ENCODE assay signal across 19 mouse cellular contexts in the genomic region with DNA sequence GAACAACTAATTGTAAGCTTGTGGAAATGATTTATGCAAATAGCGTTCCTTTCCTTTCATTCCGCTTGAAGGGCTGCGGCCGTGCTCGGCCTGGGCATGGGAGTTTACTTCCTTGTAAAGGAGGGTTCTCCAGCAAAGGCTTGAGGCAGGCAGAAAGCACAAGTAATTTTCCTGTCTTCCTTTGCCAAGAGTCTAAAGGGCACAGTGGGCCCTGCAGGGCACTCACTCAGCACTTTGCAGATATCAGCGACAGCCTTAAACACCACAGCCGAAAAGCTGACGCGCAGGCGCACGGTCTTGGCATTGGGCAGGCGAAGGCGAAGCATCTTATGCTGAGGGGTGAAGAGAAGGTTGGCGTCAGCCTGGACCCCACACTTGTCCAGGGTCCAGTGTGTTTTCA. TPM values are rescaled to one million over a fixed set of nuclear protein-coding genes. Genes with fewer than 3 reads are reported as not detected.
A peak's percentile ranks its signal among the peaks of the same experiment; 100 is the strongest.
DNase-seq lines count a peak whose midpoint lies in the region; ATAC-seq lines count a peak whose summit lies in the region.
"Had no signal": no experiment of that assay in that cellular context is flagged by ENCODE, and none has a peak within 500 bp of the region (broad histone marks: within the 10 kb centered on the region; RNA-seq: fewer than 3 reads in every experiment).

No protein-coding gene starts in this region.

- H3K27ac ChIP-seq in midbrain, embryonic 16.5 days (ENCODE audit: low read length), result no peak overlapping the region
- H3K27ac ChIP-seq in forebrain, embryonic 12.5 days, result no peak overlapping the region
- H3K27ac ChIP-seq: hindbrain, embryonic 14.5 days; liver, embryonic 12.5 days; lung, embryonic 15.5 days had no signal

- DNase-seq in testis, postnatal 14 days (ENCODE audit: low spot score), result peak; percentile 10
- DNase-seq in testis, postnatal 10 days (ENCODE audit: low spot score), result no peak
- peak; percentile 84 to 92 for DNase-seq in kidney, adult 8-10 months
- peak; percentile 80 to 90 for DNase-seq in kidney, postnatal 36 days
- DNase-seq in left cerebral cortex, postnatal 10 days (ENCODE audit: extremely low spot score in 1 of 2, low spot score in 2 of 2), result no peak
- DNase-seq: cerebellum, adult 9-11 months; gastrocnemius, postnatal 25 days; midbrain, embryonic 14.5 days; thymus, postnatal 36 days had no signal

- H3K4me1 ChIP-seq in midbrain, embryonic 16.5 days (ENCODE audit: control insufficient read depth, insufficient read depth, low read length), result no peaks in the 10 kb centered on the region
- H3K4me1 ChIP-seq in forebrain, embryonic 12.5 days, result no peaks in the 10 kb centered on the region
- H3K4me1 ChIP-seq: liver, embryonic 12.5 days; lung, embryonic 15.5 days had no signal

- H3K36me3 ChIP-seq in midbrain, embryonic 16.5 days (ENCODE audit: control insufficient read depth, insufficient read depth, low read length), result no peaks in the 10 kb centered on the region
- no peaks in the 10 kb centered on the region for H3K36me3 ChIP-seq in forebrain, embryonic 12.5 days (replicated peaks)
- H3K36me3 ChIP-seq: liver, embryonic 12.5 days; lung, embryonic 15.5 days had no signal

- H3K9me3 ChIP-seq in midbrain, embryonic 16.5 days (replicated peaks; ENCODE audit: control insufficient read depth, low read length, poor library complexity, severe bottlenecking), result no peaks in the 10 kb centered on the region
- H3K9me3 ChIP-seq in forebrain, embryonic 12.5 days, result no peaks in the 10 kb centered on the region
- H3K9me3 ChIP-seq: liver, embryonic 12.5 days; lung, embryonic 15.5 days had no signal

- peaks cover 11% of the 10 kb centered on the region for H3K27me3 ChIP-seq in midbrain, embryonic 16.5 days (ENCODE audit: control insufficient read depth, insufficient read depth, low read depth, low read length)
- peaks cover 12% of the 10 kb centered on the region for H3K27me3 ChIP-seq in forebrain, embryonic 12.5 days

- WGBS in midbrain, embryonic 16.5 days, result 76% methylated on average over 14 of the region's 14 CpGs
- WGBS in forebrain, embryonic 12.5 days, result 78% methylated on average over 14 of the region's 14 CpGs

- H3K4me3 ChIP-seq in midbrain, embryonic 16.5 days (ENCODE audit: low read depth, low read length), result no peak overlapping the region
- no peak overlapping the region for H3K4me3 ChIP-seq in forebrain, embryonic 12.5 days (replicated peaks)
- H3K4me3 ChIP-seq: liver, embryonic 12.5 days; lung, embryonic 15.5 days had no signal

- no peak overlapping the region for H3K9ac ChIP-seq in midbrain, embryonic 16.5 days (ENCODE audit: low read depth, low read length)
- no peak overlapping the region for H3K9ac ChIP-seq in forebrain, embryonic 12.5 days
- H3K9ac ChIP-seq: hindbrain, embryonic 14.5 days; liver, embryonic 12.5 days; lung, embryonic 15.5 days had no signal

- no peak for ATAC-seq in midbrain, embryonic 16.5 days
- no peak; the same call in 1 of the 2 replicates for ATAC-seq in forebrain, embryonic 12.5 days (ENCODE audit: low FRiP score)
- ATAC-seq: liver, embryonic 12.5 days; Patski had no signal

- no peak overlapping the region for H3K4me2 ChIP-seq in midbrain, embryonic 16.5 days (ENCODE audit: low read length)
- H3K4me2 ChIP-seq in forebrain, embryonic 12.5 days, result no peak overlapping the region
- H3K4me2 ChIP-seq: hindbrain, embryonic 14.5 days; liver, embryonic 12.5 days; lung, embryonic 15.5 days had no signal

- intact Hi-C loops in left cerebral cortex, postnatal 10 days (cut with DNase I), result no loop called here

RNA-seq across cellular contexts. Expression of gene Fermt1, which starts 6.7 kb away (rescaled TPM):
- polyA plus RNA-seq in midbrain, embryonic 16.5 days (2015; fragmentation: Nextera tagmentation; extraction: Ambion mirVana), result not detected in 2 replicates
- 0.83 and 0.92 TPM in 2 replicates for polyA plus RNA-seq in forebrain, embryonic 12.5 days (2016; fragmentation: Nextera tagmentation; extraction: Ambion mirVana)
- 1 to 10 TPM in 1 of 2 experiments, under 1 TPM in 1; 0.93 to 1.1 TPM for total RNA-seq in left cerebral cortex, postnatal 10 days (2021)
- total RNA-seq: gastrocnemius, postnatal 25 days; megakaryocyte, adult 5-6 weeks had no signal
- polyA plus RNA-seq: C2C12; frontal cortex, adult 2 months; heart, postnatal 0 days; hindbrain, embryonic 14.5 days; midbrain, embryonic 14.5 days had no signal

RNA-seq across cellular contexts. Expression of gene Lrrn4, which starts 58.4 kb away (rescaled TPM):
- polyA plus RNA-seq in midbrain, embryonic 16.5 days (2015; fragmentation: Nextera tagmentation; extraction: Ambion mirVana), result 0.46 and 0.49 TPM in 2 replicates
- 0.08 and 0.10 TPM in 2 replicates for polyA plus RNA-seq in forebrain, embryonic 12.5 days (2016; fragmentation: Nextera tagmentation; extraction: Ambion mirVana)
- under 1 TPM; 0.39 to 0.77 TPM for total RNA-seq in left cerebral cortex, postnatal 10 days (2021)
- total RNA-seq: gastrocnemius, postnatal 25 days had no signal
- polyA plus RNA-seq: C2C12, Patski had no signal

Comparison
In these comparisons a context has a peak if more than half of its experiments do, and no peak if none do; other contexts are left out.
1. DNase-seq: peak in testis, postnatal 14 days (single experiment), kidney, adult 8-10 months (2 of 2) and kidney, postnatal 36 days (2 of 2); none in testis, postnatal 10 days (single experiment) and left cerebral cortex, postnatal 10 days (0 of 2).